Mouse (Mus musculus): ENCODE measurements around the gene Cst3. TPM values are rescaled to one million over a fixed set of nuclear protein-coding genes. Genes with fewer than 3 reads are reported as not detected.

Gene Cst3
- polyA plus RNA-seq, 1 experiment from 2014 or later: 291 TPM

DNA sequence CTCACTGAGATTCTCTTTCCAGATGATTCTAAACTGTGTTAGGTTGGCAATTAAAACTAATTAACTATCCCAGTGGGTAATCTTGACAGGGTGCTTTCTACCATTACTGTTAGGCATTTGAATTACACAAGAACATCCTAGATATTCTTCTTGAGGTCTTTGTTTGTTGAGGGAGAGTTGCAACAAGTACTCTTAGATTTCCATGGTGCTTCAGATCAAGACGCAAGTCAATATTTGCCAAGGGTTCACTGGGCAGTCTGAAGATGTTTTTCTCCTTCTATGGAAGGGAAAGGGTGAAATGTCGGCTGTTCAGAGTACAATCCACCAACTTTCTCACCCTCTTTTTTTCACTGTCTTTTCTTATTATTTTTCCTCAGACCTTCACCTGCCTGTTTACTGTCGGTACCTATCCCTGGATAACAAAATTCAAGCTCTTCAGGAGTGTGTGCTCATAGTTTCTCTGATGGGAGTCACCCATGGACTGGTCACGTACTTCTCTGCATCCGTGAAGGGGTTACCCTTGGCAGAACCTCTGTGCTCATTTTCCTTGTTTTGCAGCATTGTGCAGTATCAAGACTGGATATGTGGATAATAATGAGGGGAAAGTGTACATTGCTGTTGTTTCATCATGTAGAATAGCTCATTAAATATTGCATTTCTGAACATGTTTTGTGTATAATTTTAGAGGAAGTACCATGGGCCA is 37.3 kb downstream of the Cst3 start:
- no peak overlapping the region for H3K27ac ChIP-seq (replicated peaks)
- H3K27me3 ChIP-seq (ENCODE audit: low read depth, poor library complexity, severe bottlenecking): no peaks in the 10 kb centered on the region
- 85% methylated on average over 5 of the region's 5 CpGs for WGBS
- no peaks in the 10 kb centered on the region for H3K9me3 ChIP-seq (replicated peaks)
- no peak for DNase-seq (ENCODE audit: low spot score)
- H3K36me3 ChIP-seq: no peaks in the 10 kb centered on the region
- H3K4me1 ChIP-seq: no peaks in the 10 kb centered on the region
- H3K4me3 ChIP-seq: no peak overlapping the region

DNA sequence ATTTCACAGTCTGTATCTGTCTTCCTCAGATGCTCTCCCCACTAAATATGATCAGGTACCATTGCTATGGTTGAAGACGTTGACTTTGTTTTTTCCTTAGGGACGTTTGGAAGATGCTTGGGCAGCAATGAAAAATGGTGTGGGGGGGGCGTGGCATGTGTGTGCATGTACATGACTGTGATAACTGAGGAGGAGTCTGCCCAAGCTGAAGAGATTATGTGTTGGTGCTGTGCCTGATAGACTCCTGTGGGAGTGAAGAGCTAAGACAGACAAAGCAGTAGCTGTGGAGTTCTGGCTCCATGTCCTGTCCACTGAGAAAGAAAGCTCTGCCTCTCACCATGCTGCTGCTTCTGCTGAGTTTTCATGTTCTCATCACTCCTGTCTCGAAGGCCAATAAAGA is 40.6 kb downstream of the Cst3 start, which contains the start of gene Cst9:
TSS of gene Cst9 (plus strand) at position 236 of the 400 bp plus-strand sequence.
- no peaks in the 10 kb centered on the region for H3K36me3 ChIP-seq
- H3K9me3 ChIP-seq (replicated peaks): no peaks in the 10 kb centered on the region
- no peaks in the 10 kb centered on the region for H3K4me1 ChIP-seq
- 79% methylated on average over 4 of the region's 4 CpGs for WGBS
- H3K27ac ChIP-seq (replicated peaks): no peak within 1 kb of the TSS
- H3K27me3 ChIP-seq (ENCODE audit: low read depth, poor library complexity, severe bottlenecking): no peaks in the 10 kb centered on the region
- no peak for DNase-seq (ENCODE audit: low spot score)
- no peak within 1 kb of the TSS for H3K4me3 ChIP-seq

DNA sequence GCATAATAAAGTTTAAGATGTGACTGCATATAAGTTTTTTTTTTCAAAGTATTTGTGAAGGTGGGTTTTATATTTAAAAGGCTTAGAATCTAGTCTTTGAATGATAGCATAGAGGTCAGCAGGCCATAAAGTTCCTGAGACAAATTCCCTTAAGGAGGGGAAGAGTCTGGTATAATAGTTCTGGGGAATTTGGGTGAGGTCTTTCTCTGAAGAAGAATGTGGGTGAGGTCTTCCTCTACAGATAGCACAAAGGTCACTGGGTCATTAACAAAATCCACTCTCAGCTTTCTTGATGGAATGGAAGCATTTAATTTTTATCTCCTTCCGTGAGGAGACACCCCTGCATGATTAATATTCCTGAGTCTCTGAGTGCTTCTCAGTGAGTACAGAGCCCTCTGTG is 49.5 kb downstream of the Cst3 start:
- Histone ChIP-seq H3K4me1 (no peaks in the 10 kb centered on the region), H3K27ac (replicated peaks) (no peak overlapping the region), H3K4me3 (no peak overlapping the region), H3K9me3 (replicated peaks) (no peaks in the 10 kb centered on the region), H3K36me3 (no peaks in the 10 kb centered on the region), H3K27me3 (ENCODE audit: low read depth, poor library complexity, severe bottlenecking) (no peaks in the 10 kb centered on the region)
- DNase-seq (ENCODE audit: low spot score): no peak
- 82% methylated on average over 1 of the region's 1 CpGs for WGBS

Other genes starting within 250 kb of the Cst3 start
- 131 and 152 TPM in 2 replicates for gene Nxt1, start 203.1 kb downstream of the Cst3 start, polyA plus RNA-seq (2016; fragmentation: Nextera tagmentation; extraction: Ambion mirVana)
- 27.2 and 30.1 TPM in 2 replicates for gene Gzf1, start 194.7 kb downstream of the Cst3 start, polyA plus RNA-seq (2016; fragmentation: Nextera tagmentation; extraction: Ambion mirVana)
- 7.5 and 13.6 TPM in 2 replicates for gene Napb, start 143.2 kb downstream of the Cst3 start, polyA plus RNA-seq (2016; fragmentation: Nextera tagmentation; extraction: Ambion mirVana)
- not detected in 2 replicates for gene Cstl1, start 125.3 kb downstream of the Cst3 start, polyA plus RNA-seq (2016; fragmentation: Nextera tagmentation; extraction: Ambion mirVana)
- not detected in 2 replicates for gene Cst11, start 104.2 kb downstream of the Cst3 start, polyA plus RNA-seq (2016; fragmentation: Nextera tagmentation; extraction: Ambion mirVana)
- gene 8030411F24Rik, start 93.7 kb downstream of the Cst3 start, polyA plus RNA-seq (2016; fragmentation: Nextera tagmentation; extraction: Ambion mirVana): not detected in 2 replicates
- gene Cst12, start 86.3 kb downstream of the Cst3 start, polyA plus RNA-seq (2016; fragmentation: Nextera tagmentation; extraction: Ambion mirVana): not detected in 2 replicates
- gene Cst8, start 76.9 kb downstream of the Cst3 start, polyA plus RNA-seq (2016; fragmentation: Nextera tagmentation; extraction: Ambion mirVana): not detected in 2 replicates
- gene Cst13, start 55.6 kb downstream of the Cst3 start, polyA plus RNA-seq (2016; fragmentation: Nextera tagmentation; extraction: Ambion mirVana): not detected in 2 replicates
- not detected in 2 replicates for gene Cst9, start 40.5 kb downstream of the Cst3 start, polyA plus RNA-seq (2016; fragmentation: Nextera tagmentation; extraction: Ambion mirVana)
- not detected in 2 replicates for gene 9230104L09Rik, start 10.7 kb downstream of the Cst3 start, polyA plus RNA-seq (2016; fragmentation: Nextera tagmentation; extraction: Ambion mirVana)
- gene Gm1330, start 127.6 kb upstream of the Cst3 start, polyA plus RNA-seq (2016; fragmentation: Nextera tagmentation; extraction: Ambion mirVana): not detected in 2 replicates
- not detected in 2 replicates for gene Gm10750, start 141.5 kb upstream of the Cst3 start, polyA plus RNA-seq (2016; fragmentation: Nextera tagmentation; extraction: Ambion mirVana)